Mouse (Mus musculus): ENCODE results near the gene Gnb5.
"Not testable (repeated sequence)": the region's sequence is repeated elsewhere in the genome, so short reads cannot be mapped to it uniquely, and the experiment has no call there.

The Gnb5 gene

GRCm38 (mm10) chr9:75355783-75356182, 49.7 kb downstream of the Gnb5 start:
- Histone ChIP-seq H3K9me3 (ENCODE audit: low read length) (no peaks in the 10 kb centered on the region), H3K27me3 (ENCODE audit: insufficient read depth, low read length) (no peaks in the 10 kb centered on the region), H3K36me3 (ENCODE audit: insufficient read depth, low read length) (no peaks in the 10 kb centered on the region), H3K4me1 (replicated peaks; ENCODE audit: low read depth, low read length) (peaks cover 58% of the 10 kb centered on the region), H3K4me3 (replicated peaks; ENCODE audit: low read length) (no peak overlapping the region)
- TF ChIP-seq CTCF (conservative IDR thresholded peaks at IDR 0.05; ENCODE audit: low read length) (no peak), POU5F1 (IDR thresholded peaks at IDR 0.05; ENCODE audit: borderline replicate concordance, low read length) (no peak), NANOG (IDR thresholded peaks at IDR 0.05; ENCODE audit: borderline replicate concordance, low read length) (no peak)

- H3K9me3 ChIP-seq (ENCODE audit: low read length), result no peaks in the 10 kb centered on the region
- peaks cover 56% of the 10 kb centered on the region for H3K4me1 ChIP-seq (replicated peaks; ENCODE audit: low read depth, low read length)
- H3K4me3 ChIP-seq (replicated peaks; ENCODE audit: low read length), result no peak overlapping the region
- TF ChIP-seq POU5F1 (IDR thresholded peaks at IDR 0.05; ENCODE audit: borderline replicate concordance, low read length), result no peak
- no peak for TF ChIP-seq NANOG (IDR thresholded peaks at IDR 0.05; ENCODE audit: borderline replicate concordance, low read length)
- no peak for TF ChIP-seq CTCF (conservative IDR thresholded peaks at IDR 0.05; ENCODE audit: low read length)
- H3K36me3 ChIP-seq (ENCODE audit: insufficient read depth, low read length), result no peaks in the 10 kb centered on the region
- H3K27me3 ChIP-seq (ENCODE audit: insufficient read depth, low read length), result no peaks in the 10 kb centered on the region
Measured at GRCm38 (mm10) chr9:75357087-75357654, 51.1 kb downstream of the Gnb5 start.

- no peaks in the 10 kb centered on the region for H3K9me3 ChIP-seq (ENCODE audit: low read length)
- H3K4me3 ChIP-seq (replicated peaks; ENCODE audit: low read length), result no peak overlapping the region
- H3K4me1 ChIP-seq (replicated peaks; ENCODE audit: low read depth, low read length), result peaks cover 59% of the 10 kb centered on the region
- TF ChIP-seq POU5F1 (IDR thresholded peaks at IDR 0.05; ENCODE audit: borderline replicate concordance, low read length), result no peak
- no peak for TF ChIP-seq NANOG (IDR thresholded peaks at IDR 0.05; ENCODE audit: borderline replicate concordance, low read length)
- peak; percentile 63 for TF ChIP-seq CTCF (conservative IDR thresholded peaks at IDR 0.05; ENCODE audit: low read length)
- no peaks in the 10 kb centered on the region for H3K27me3 ChIP-seq (ENCODE audit: insufficient read depth, low read length)
- H3K36me3 ChIP-seq (ENCODE audit: insufficient read depth, low read length), result no peaks in the 10 kb centered on the region
Measured at GRCm38 (mm10) chr9:75361699-75362098, 55.6 kb downstream of the Gnb5 start.

- Histone ChIP-seq H3K4me1 (replicated peaks; ENCODE audit: low read depth, low read length) (peaks cover 60% of the 10 kb centered on the region), H3K27me3 (ENCODE audit: insufficient read depth, low read length) (no peaks in the 10 kb centered on the region), H3K4me3 (replicated peaks; ENCODE audit: low read length) (no peak overlapping the region), H3K36me3 (ENCODE audit: insufficient read depth, low read length) (no peaks in the 10 kb centered on the region), H3K9me3 (ENCODE audit: low read length) (no peaks in the 10 kb centered on the region)
- TF ChIP-seq CTCF (conservative IDR thresholded peaks at IDR 0.05; ENCODE audit: low read length), result no peak
- TF ChIP-seq POU5F1 (IDR thresholded peaks at IDR 0.05; ENCODE audit: borderline replicate concordance, low read length), result no peak
- TF ChIP-seq NANOG (IDR thresholded peaks at IDR 0.05; ENCODE audit: borderline replicate concordance, low read length), result no peak
Measured at GRCm38 (mm10) chr9:75362201-75362600, 56.1 kb downstream of the Gnb5 start.

- H3K27me3 ChIP-seq (ENCODE audit: insufficient read depth, low read length), result no peaks in the 10 kb centered on the region
- H3K9me3 ChIP-seq (ENCODE audit: low read length), result no peaks in the 10 kb centered on the region
- peak overlapping the region; percentile 14; the same call in 1 of the 2 replicates for H3K4me3 ChIP-seq (replicated peaks; ENCODE audit: low read length)
- H3K36me3 ChIP-seq (ENCODE audit: insufficient read depth, low read length), result no peaks in the 10 kb centered on the region
- TF ChIP-seq POU5F1 (IDR thresholded peaks at IDR 0.05; ENCODE audit: borderline replicate concordance, low read length) (no peak), CTCF (conservative IDR thresholded peaks at IDR 0.05; ENCODE audit: low read length) (no peak), NANOG (IDR thresholded peaks at IDR 0.05; ENCODE audit: borderline replicate concordance, low read length) (no peak)
- H3K4me1 ChIP-seq (replicated peaks; ENCODE audit: low read depth, low read length), result peaks cover 56% of the 10 kb centered on the region
Measured at GRCm38 (mm10) chr9:75363001-75363400, 56.9 kb downstream of the Gnb5 start.

- H3K4me1 ChIP-seq (replicated peaks; ENCODE audit: low read depth, low read length), result peaks cover 58% of the 10 kb centered on the region
- not testable (repeated sequence) for H3K9me3 ChIP-seq (ENCODE audit: low read length); H3K36me3 ChIP-seq (ENCODE audit: insufficient read depth, low read length); H3K27me3 ChIP-seq (ENCODE audit: insufficient read depth, low read length)
- 0 out of 2 replicates have a peak overlapping the region, but pooled peaks have one; percentile 14 for H3K4me3 ChIP-seq (replicated peaks; ENCODE audit: low read length)
Measured at GRCm38 (mm10) chr9:75363702-75364101, 57.6 kb downstream of the Gnb5 start.

- TF ChIP-seq NANOG (IDR thresholded peaks at IDR 0.05; ENCODE audit: borderline replicate concordance, low read length) (no peak), POU5F1 (IDR thresholded peaks at IDR 0.05; ENCODE audit: borderline replicate concordance, low read length) (no peak; the same call in 1 of the 2 replicates), CTCF (conservative IDR thresholded peaks at IDR 0.05; ENCODE audit: low read length) (no peak)
- Histone ChIP-seq H3K4me3 (replicated peaks; ENCODE audit: low read length) (no peak overlapping the region), H3K36me3 (ENCODE audit: insufficient read depth, low read length) (no peaks in the 10 kb centered on the region), H3K9me3 (ENCODE audit: low read length) (no peaks in the 10 kb centered on the region), H3K4me1 (replicated peaks; ENCODE audit: low read depth, low read length) (peaks cover 65% of the 10 kb centered on the region), H3K27me3 (ENCODE audit: insufficient read depth, low read length) (no peaks in the 10 kb centered on the region)
Measured at GRCm38 (mm10) chr9:75365195-75365594, 59.1 kb downstream of the Gnb5 start.

- Histone ChIP-seq H3K4me1 (replicated peaks; ENCODE audit: low read depth, low read length) (peaks cover 65% of the 10 kb centered on the region), H3K27me3 (ENCODE audit: insufficient read depth, low read length) (no peaks in the 10 kb centered on the region), H3K9me3 (ENCODE audit: low read length) (no peaks in the 10 kb centered on the region), H3K4me3 (replicated peaks; ENCODE audit: low read length) (0 out of 2 replicates have a peak overlapping the region, but pooled peaks have one; percentile 14), H3K36me3 (ENCODE audit: insufficient read depth, low read length) (no peaks in the 10 kb centered on the region)
- TF ChIP-seq POU5F1 (IDR thresholded peaks at IDR 0.05; ENCODE audit: borderline replicate concordance, low read length) (no peak), CTCF (conservative IDR thresholded peaks at IDR 0.05; ENCODE audit: low read length) (no peak), NANOG (IDR thresholded peaks at IDR 0.05; ENCODE audit: borderline replicate concordance, low read length) (no peak)
Measured at GRCm38 (mm10) chr9:75366191-75366590, 60.1 kb downstream of the Gnb5 start.

- Histone ChIP-seq H3K4me3 (replicated peaks; ENCODE audit: low read length) (no peak overlapping the region), H3K27me3 (ENCODE audit: insufficient read depth, low read length) (no peaks in the 10 kb centered on the region), H3K36me3 (ENCODE audit: insufficient read depth, low read length) (no peaks in the 10 kb centered on the region), H3K9me3 (ENCODE audit: low read length) (no peaks in the 10 kb centered on the region; the same call in 1 of the 2 replicates), H3K4me1 (replicated peaks; ENCODE audit: low read depth, low read length) (peaks cover 57% of the 10 kb centered on the region)
- TF ChIP-seq CTCF (conservative IDR thresholded peaks at IDR 0.05; ENCODE audit: low read length) (no peak), NANOG (IDR thresholded peaks at IDR 0.05; ENCODE audit: borderline replicate concordance, low read length) (no peak), POU5F1 (IDR thresholded peaks at IDR 0.05; ENCODE audit: borderline replicate concordance, low read length) (no peak)
Measured at GRCm38 (mm10) chr9:75368779-75369178, 62.7 kb downstream of the Gnb5 start.

All from E14TG2a.4 (cell line).